Mouse (Mus musculus) kidney, embryonic 14.5 days (tissue): ENCODE results near the gene Eps8. TPM values are rescaled to one million over a fixed set of nuclear protein-coding genes. Genes with fewer than 3 reads are reported as not detected.
"Not testable (repeated sequence)": the region's sequence is repeated elsewhere in the genome, so short reads cannot be mapped to it uniquely, and the experiment has no call there.

Experiments used
- ATAC-seq: fragments of 200-750 bp; cut with Nextera tagmentation; 2 replicates; pipeline ENCODE4 v1.8.0; 2017; ENCODE audit warnings: moderate number of reproducible peaks, mild to moderate bottlenecking, moderate TSS enrichment, moderate library complexity; ENCODE audit not compliant: low FRiP score, low TSS enrichment
- H3K27ac ChIP-seq: fragments of 300-500 bp; sonication (generic); 2 replicates; pipeline ENCODE4 v1.5.1; 2014; ENCODE audit warnings: low read depth, mild to moderate bottlenecking, low read length, moderate library complexity, mixed read lengths
- H3K27me3 ChIP-seq: fragments of 300-500 bp; sonication (generic); 2 replicates; pipeline ENCODE4 v1.6.1; 2014; ENCODE audit warnings: mild to moderate bottlenecking, low read length; ENCODE audit not compliant: control insufficient read depth, insufficient read depth
- H3K36me3 ChIP-seq: fragments of 300-500 bp; sonication (generic); 2 replicates; pipeline ENCODE4 v1.6.1; 2014; ENCODE audit warnings: low read length, mixed read lengths; ENCODE audit not compliant: control insufficient read depth, insufficient read depth
- H3K4me1 ChIP-seq: fragments of 300-500 bp; sonication (generic); 2 replicates; pipeline ENCODE4 v1.6.1; 2014; ENCODE audit warnings: low read length, mixed read lengths; ENCODE audit not compliant: control insufficient read depth, insufficient read depth
- H3K4me2 ChIP-seq: fragments of 300-500 bp; sonication (generic); replicated peaks from 2 replicates; pipeline ENCODE4 v1.6.1; 2014; ENCODE audit warnings: low read depth, mild to moderate bottlenecking, low read length
- H3K4me3 ChIP-seq: fragments of 300-500 bp; sonication (generic); 2 replicates; pipeline ENCODE4 v1.5.1; 2014; ENCODE audit warnings: mild to moderate bottlenecking, low read length
- H3K9ac ChIP-seq: fragments of 300-500 bp; sonication (generic); 2 replicates; pipeline ENCODE4 v1.6.1; 2014; ENCODE audit warnings: low read depth, mild to moderate bottlenecking, low read length, moderate library complexity
- H3K9me3 ChIP-seq: fragments of 300-500 bp; sonication (generic); 2 replicates; pipeline ENCODE4 v1.6.1; 2016; ENCODE audit warnings: low read length; ENCODE audit not compliant: control insufficient read depth
- WGBS: fragments of 180-500 bp; shearing (Covaris S2); extraction: QIAGEN DNeasy Blood & Tissue Kit; methylation state at CpG from one replicate; pipeline ENCODE4 v1.1.7; 2014; 5-methylcytosine and 5-hydroxymethylcytosine counted together
- polyA plus RNA-seq: library from polyadenylated mRNA; unstranded; fragments of >200 nt; fragmentation: Nextera tagmentation; extraction: Ambion mirVana; gene quantifications from 2 replicates; pipeline ENCODE4 v1.2.1, GENCODE M21; 2014

The Eps8 gene
- polyA plus RNA-seq, 1 experiment from 2014 or later = 28.5 TPM

DNA sequence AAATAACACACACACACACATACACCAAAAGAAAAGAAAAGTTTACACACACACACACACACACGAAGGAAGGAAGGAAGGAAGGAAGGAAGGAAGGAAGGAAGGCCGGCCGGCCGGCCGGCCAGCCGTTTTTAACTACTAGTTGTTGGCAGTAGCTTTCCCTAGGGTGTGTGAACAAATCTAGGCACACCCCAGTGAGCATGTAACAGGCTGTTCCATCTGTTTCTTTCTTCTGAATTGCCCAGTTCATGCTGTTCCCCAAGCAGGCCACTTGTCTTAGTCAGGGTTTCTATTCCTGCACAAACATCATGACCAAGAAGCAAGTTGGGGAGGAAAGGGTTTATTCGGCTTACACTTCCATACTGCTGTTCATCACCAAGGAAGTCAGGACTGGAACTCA is 208.6 kb downstream of the Eps8 start:
- H3K27me3 ChIP-seq, H3K9me3 ChIP-seq, ATAC-seq, H3K4me3 ChIP-seq, H3K27ac ChIP-seq, H3K9ac ChIP-seq, H3K4me2 ChIP-seq, H3K36me3 ChIP-seq, H3K4me1 ChIP-seq: not testable (repeated sequence)
- WGBS = 84% methylated on average over 6 of the region's 7 CpGs

DNA sequence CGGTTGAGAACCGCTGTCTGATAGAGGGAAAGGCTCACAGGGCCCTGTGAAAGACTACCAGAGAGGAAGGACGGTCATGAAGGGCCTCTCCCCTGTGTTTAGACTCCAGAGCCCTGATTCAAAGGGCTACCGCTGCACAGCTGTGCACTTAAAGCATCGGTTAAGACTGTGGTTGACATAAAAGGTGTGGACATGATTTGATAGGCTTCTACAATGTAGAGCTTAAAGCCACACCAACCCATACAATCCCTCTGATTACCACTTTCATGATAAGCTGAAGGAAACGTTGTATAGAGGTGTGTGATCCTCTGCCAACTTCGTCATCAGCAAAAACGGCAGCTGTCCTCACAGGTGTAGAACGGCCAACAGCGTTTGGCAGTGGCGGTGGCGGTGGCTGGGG is 211.6 kb downstream of the Eps8 start:
- no peaks in the 10 kb centered on the region for H3K36me3 ChIP-seq
- ATAC-seq = no peak

DNA sequence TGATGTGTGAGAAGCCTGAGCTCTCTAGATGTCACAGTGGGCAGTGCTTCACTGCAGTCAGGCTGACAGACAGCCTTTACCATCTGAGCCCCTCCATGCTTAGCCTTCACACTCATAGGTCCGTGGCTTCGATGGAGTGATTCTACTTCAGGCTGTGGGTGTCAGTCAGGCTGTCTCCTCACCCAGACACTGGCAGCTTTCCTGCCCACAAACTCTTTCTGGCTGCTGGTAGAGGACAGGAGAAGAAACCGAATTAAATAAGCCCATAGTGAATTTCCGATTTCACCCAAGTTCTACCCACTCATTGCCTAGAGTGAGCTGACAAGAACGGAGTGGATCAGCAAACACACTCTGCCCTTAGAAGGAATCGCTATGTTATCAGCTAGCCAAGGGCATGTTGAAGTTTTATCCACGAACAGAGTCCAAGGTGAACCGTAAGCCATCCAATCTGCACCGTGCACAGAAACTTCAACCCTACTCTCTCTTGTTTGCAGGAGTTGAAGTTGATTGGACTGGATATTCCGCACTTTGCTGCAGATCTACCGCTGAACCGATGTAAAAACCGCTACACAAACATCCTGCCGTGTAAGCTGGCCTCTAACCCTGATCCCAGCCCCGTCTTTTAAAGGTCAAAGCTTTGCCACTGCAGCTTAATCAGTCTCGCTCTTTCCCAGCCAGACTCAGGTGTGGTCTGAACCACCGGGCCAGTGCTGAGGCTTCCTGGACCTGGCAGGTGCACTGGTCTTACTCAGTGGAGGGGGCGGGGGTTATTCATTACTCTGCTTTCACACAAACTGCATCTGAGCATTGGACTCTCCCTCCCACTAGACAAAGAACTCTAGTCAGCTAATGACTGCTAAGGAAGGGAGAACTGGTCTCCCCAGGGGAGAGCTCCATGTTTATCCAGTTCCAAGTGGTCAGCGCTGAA is 213.9 kb downstream of the Eps8 start:
- no peak overlapping the region for H3K27ac ChIP-seq
- no peak overlapping the region for H3K9ac ChIP-seq
- H3K4me2 ChIP-seq = no peak overlapping the region
- H3K27me3 ChIP-seq = no peaks in the 10 kb centered on the region
- no peaks in the 10 kb centered on the region for H3K9me3 ChIP-seq
- ATAC-seq = no peak
- peaks cover 5% of the 10 kb centered on the region; the same call in 1 of the 2 replicates for H3K4me1 ChIP-seq
- no peak overlapping the region for H3K4me3 ChIP-seq
- no peaks in the 10 kb centered on the region for H3K36me3 ChIP-seq
- 70% methylated on average over 19 of the region's 19 CpGs for WGBS

More for the DNA sequence above, 211.6 kb downstream of the Eps8 start:
- 90% methylated on average over 12 of the region's 12 CpGs for WGBS
- Histone ChIP-seq H3K27ac (no peak overlapping the region), H3K4me1 (0 out of 2 replicates have a peak, but pooled peaks cover 3% of the 10 kb centered on the region), H3K27me3 (no peaks in the 10 kb centered on the region), H3K4me2 (no peak overlapping the region), H3K9ac (no peak overlapping the region), H3K4me3 (no peak overlapping the region), H3K9me3 (no peaks in the 10 kb centered on the region)

DNA sequence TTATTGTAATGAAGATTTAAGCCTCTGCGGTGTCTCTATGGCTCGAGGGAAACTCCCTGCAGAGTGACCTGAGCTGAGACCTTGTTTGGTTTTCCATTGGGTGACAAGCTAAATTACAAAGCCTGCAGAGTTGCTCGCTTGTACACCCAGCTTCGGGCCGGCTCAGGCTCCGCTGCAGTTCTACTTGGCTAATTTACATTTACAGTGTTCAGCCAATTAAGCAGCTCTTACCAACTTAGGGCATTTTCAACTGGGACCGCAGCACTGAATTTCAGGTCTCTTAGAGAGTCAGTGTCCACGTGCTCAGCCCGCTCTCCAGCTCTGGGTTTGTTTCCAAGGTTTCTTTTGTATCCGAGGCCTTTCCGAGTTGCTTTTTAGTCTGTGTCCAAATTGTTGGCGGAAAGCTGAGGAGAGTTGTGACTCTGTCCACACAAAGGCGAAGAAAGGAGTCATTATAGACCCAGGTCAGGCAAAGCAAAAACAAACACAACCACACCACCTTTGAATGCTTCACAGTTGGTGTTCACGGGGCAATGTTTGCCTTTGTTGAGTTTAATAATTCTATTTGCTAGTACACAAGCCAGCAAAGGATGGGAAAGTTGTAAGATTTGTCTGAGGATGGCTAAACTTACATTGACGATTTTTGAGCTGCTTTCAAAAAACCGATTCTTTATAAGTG is 216.6 kb downstream of the Eps8 start:
- Histone ChIP-seq H3K4me2 (no peak overlapping the region), H3K36me3 (no peaks in the 10 kb centered on the region), H3K4me3 (no peak overlapping the region), H3K4me1 (peaks cover 5% of the 10 kb centered on the region; the same call in 1 of the 2 replicates), H3K27ac (no peak overlapping the region), H3K9me3 (no peaks in the 10 kb centered on the region), H3K9ac (no peak overlapping the region), H3K27me3 (no peaks in the 10 kb centered on the region)
- peak; percentile 70 for ATAC-seq
- WGBS = 27% methylated on average over 16 of the region's 16 CpGs

DNA sequence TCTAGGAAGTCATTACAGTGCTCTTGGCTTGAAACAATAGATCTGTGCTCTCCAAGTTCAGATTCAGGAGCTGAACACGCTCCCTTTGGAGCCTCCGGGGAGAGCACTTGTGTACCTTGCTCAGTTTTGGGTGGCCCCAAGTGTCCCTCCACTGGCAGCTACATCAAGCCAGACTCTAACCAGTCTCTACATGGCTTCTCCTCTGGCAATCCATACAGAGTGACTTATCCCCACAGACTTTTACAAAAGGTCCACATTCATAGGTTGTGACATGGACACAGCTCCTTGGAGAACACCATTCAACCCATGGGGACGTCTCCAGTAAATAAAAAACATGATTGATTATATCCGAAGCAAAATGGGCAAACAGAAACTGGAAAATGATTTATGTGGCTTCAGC is 217.2 kb downstream of the Eps8 start:
- Histone ChIP-seq H3K27me3 (no peaks in the 10 kb centered on the region), H3K4me3 (no peak overlapping the region), H3K36me3 (no peaks in the 10 kb centered on the region), H3K4me1 (peaks cover 5% of the 10 kb centered on the region; the same call in 1 of the 2 replicates), H3K4me2 (no peak overlapping the region), H3K9ac (no peak overlapping the region), H3K9me3 (no peaks in the 10 kb centered on the region), H3K27ac (no peak overlapping the region)
- ATAC-seq = peak; percentile 6; the same call in 1 of the 2 replicates
- WGBS = 55% methylated on average over 4 of the region's 4 CpGs

DNA sequence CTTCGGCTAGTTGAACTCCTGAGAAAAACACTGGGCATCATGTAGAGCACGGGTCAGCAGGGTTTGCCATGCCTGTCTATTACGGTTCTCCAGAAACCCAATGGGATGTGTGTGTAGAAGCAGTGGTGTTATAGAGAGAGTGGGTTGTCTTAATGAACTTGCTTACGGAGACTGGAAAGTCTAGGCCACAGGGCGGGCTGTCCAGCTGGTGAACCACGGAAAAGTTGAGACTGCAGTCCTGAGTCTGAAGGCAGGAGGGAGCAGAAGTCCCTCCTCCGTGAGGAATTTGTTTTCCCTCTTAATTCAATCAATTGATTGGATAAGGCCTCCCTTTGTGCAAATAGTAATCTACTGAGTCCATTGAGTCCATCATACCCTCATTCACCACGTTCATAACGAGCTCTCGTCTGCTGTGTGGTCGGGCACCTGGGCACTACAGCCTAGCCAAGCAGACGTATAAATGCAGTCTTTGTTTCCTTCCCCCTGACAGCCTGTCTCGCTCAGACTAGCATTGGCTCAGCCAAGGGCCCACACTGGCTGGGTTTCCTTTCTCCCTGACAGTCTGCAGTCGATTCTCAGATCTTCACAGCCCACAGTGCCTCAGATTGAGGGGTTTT is 221.0 kb downstream of the Eps8 start:
- Histone ChIP-seq H3K27me3 (no peaks in the 10 kb centered on the region), H3K4me3 (no peak overlapping the region), H3K9me3 (no peaks in the 10 kb centered on the region), H3K4me2 (no peak overlapping the region), H3K27ac (no peak overlapping the region), H3K9ac (no peak overlapping the region), H3K36me3 (no peaks in the 10 kb centered on the region), H3K4me1 (peaks cover 3% of the 10 kb centered on the region; the same call in 1 of the 2 replicates)
- no peak for ATAC-seq
- 66% methylated on average over 14 of the region's 14 CpGs for WGBS

Other genes with a start within 250 kb of the Eps8 start
- 198 and 200 TPM in 2 replicates for gene Strap, start 80.2 kb upstream of the Eps8 start, polyA plus RNA-seq
- gene Dera, start 99.7 kb upstream of the Eps8 start, polyA plus RNA-seq = 68.7 and 73.1 TPM in 2 replicates